Mouse (Mus musculus) hindbrain, postnatal 0 days (tissue): ENCODE measurements around the gene Rnf38. TPM values are rescaled to one million over a fixed set of nuclear protein-coding genes. Genes with fewer than 3 reads are reported as not detected.

Source experiments
- ATAC-seq: fragments of 200-750 bp; cut with Nextera tagmentation; 2 replicates; pipeline ENCODE4 v1.8.0; 2017; ENCODE audit warnings: mild to moderate bottlenecking, moderate TSS enrichment, moderate library complexity
- DNase-seq: peaks from one replicate; pipeline ENCODE4 v3.0.0-alpha.2; 2015; ENCODE audit warnings: low spot score
- H3K27ac ChIP-seq: fragments of 300-500 bp; sonication (generic); 2 replicates; pipeline ENCODE4 v1.5.1; 2014; ENCODE audit warnings: mild to moderate bottlenecking
- H3K27me3 ChIP-seq: fragments of 300-500 bp; sonication (generic); 2 replicates; pipeline ENCODE4 v1.6.1; 2014; ENCODE audit warnings: low read length, mixed read lengths; ENCODE audit not compliant: insufficient read depth
- H3K36me3 ChIP-seq: fragments of 300-500 bp; sonication (generic); 2 replicates; pipeline ENCODE4 v1.6.1; 2014; ENCODE audit warnings: low read length, mixed read lengths; ENCODE audit not compliant: insufficient read depth
- H3K4me1 ChIP-seq: fragments of 300-500 bp; sonication (generic); 2 replicates; pipeline ENCODE4 v1.6.1; 2014; ENCODE audit warnings: antibody characterized with exemption, low read length, mixed read lengths; ENCODE audit not compliant: insufficient read depth
- H3K4me2 ChIP-seq: fragments of 300-500 bp; sonication (generic); 2 replicates; pipeline ENCODE4 v1.6.1; 2014; ENCODE audit warnings: low read depth, mild to moderate bottlenecking, low read length, moderate library complexity, mixed read lengths
- H3K4me3 ChIP-seq: fragments of 300-500 bp; sonication (generic); 2 replicates; pipeline ENCODE4 v1.5.1; 2014; ENCODE audit warnings: low read length
- H3K9ac ChIP-seq: fragments of 300-500 bp; sonication (generic); replicated peaks from 2 replicates; pipeline ENCODE4 v1.6.1; 2014; ENCODE audit warnings: mild to moderate bottlenecking, low read length, moderate library complexity, mixed read lengths
- H3K9me3 ChIP-seq: fragments of 300-500 bp; sonication (generic); 2 replicates; pipeline ENCODE4 v1.6.1; 2016; ENCODE audit warnings: low read length, mixed read lengths
- CTCF ChIP-seq: IDR thresholded peaks from 2 replicates; pipeline ENCODE4 v1.5.1; 2016; ENCODE audit warnings: antibody characterized with exemption, control low read depth, low read depth
- WGBS: fragments of 180-500 bp; shearing (Covaris S2); extraction: QIAGEN DNeasy Blood & Tissue Kit; methylation state at CpG from one replicate; pipeline ENCODE4 v1.1.7; 2014; 5-methylcytosine and 5-hydroxymethylcytosine counted together
- polyA plus RNA-seq: library from polyadenylated mRNA; unstranded; fragments of >200 nt; fragmentation: Nextera tagmentation; extraction: Ambion mirVana; gene quantifications from 2 replicates; pipeline ENCODE4 v1.2.1, GENCODE M21; 2015
- total RNA-seq: library from RNA; depleted of rRNA; stranded (reverse); fragments of >200 nt; gene quantifications from 2 replicates; pipeline ENCODE4 v1.2.3, GENCODE M21; 2014

The Rnf38 gene
- total and polyA plus RNA-seq, 2 experiments from 2014 or later = 15.6 to 96.3 TPM

DNA sequence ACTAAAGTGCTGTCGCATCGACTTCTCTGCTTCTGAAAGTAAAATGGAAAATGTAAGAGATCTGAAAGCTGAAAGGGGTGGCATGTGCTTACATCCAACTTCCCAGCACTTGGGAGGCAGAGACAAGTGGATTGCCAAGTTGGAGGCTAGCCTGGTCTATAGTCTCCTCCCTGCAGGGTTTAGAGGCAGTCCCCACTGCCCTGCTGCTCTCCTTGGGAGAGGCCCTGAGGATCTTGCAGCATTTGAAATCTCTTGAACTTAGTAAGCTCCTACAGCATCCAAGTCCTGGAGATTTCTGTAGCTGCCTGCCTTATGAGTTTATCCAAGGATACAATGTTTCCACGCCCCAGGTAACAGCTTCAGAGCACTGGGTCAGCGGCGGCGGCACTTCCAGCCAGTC is 125.3 kb downstream of the Rnf38 start:
- H3K9me3 ChIP-seq = no peaks in the 10 kb centered on the region
- H3K4me1 ChIP-seq = peaks cover 4% of the 10 kb centered on the region; the same call in 1 of the 2 replicates
- no peak for TF ChIP-seq CTCF
- DNase-seq = no peak
- no peak overlapping the region for H3K27ac ChIP-seq
- no peak overlapping the region for H3K9ac ChIP-seq
- H3K4me3 ChIP-seq = no peak overlapping the region
- H3K27me3 ChIP-seq = no peaks in the 10 kb centered on the region
- no peak for ATAC-seq
- WGBS = 94% methylated on average over 6 of the region's 6 CpGs
- H3K36me3 ChIP-seq = no peaks in the 10 kb centered on the region
- H3K4me2 ChIP-seq = no peak overlapping the region

- Histone ChIP-seq H3K4me2 (no peak overlapping the region), H3K9me3 (no peaks in the 10 kb centered on the region), H3K9ac (no peak overlapping the region), H3K36me3 (no peaks in the 10 kb centered on the region), H3K4me3 (no peak overlapping the region), H3K4me1 (0 out of 2 replicates have a peak, but pooled peaks cover 3% of the 10 kb centered on the region), H3K27me3 (no peaks in the 10 kb centered on the region), H3K27ac (no peak overlapping the region)
- no peak for ATAC-seq
- DNase-seq = no peak
- no peak for TF ChIP-seq CTCF
- WGBS = 39% methylated on average over 6 of the region's 6 CpGs
These were observed 126.2 kb downstream of the Rnf38 start for GRCm38 (mm10) chr4:44107339-44107738.

DNA sequence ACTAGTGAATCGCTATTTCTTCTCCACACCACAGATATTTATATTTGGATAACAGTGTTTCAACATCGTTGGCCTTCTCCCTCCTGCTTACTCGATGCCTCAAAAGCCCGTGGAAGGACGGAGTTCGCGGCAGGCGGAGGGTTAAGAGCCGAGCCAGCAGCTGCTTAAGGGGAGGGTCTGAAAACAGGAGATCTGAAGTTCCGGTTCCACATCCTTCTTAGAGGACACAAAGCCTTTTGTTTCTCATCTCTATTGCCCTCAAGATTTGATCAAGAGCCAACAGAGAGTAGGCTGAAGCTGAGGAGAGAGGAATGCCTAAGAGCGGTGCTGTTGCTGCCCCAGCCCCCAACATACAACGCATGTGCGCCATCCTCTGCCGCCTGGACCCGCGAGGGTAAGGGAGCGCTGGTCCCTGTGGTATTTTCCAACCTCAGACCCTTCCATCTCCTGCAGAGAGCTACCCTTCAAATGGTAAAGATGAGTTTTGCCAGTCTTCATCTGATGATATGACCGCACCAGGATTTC is 127.2 kb downstream of the Rnf38 start:
- DNase-seq (peak; percentile 43), ATAC-seq (peak; percentile 66)
- H3K27ac ChIP-seq = peak overlapping the region; percentile 18; the same call in 1 of the 2 replicates
- 0 out of 2 replicates have a peak overlapping the region, but pooled peaks have one; percentile 4 for H3K9ac ChIP-seq
- 20% methylated on average over 18 of the region's 18 CpGs for WGBS
- H3K27me3 ChIP-seq = no peaks in the 10 kb centered on the region
- peak overlapping the region; percentile 51 for H3K4me2 ChIP-seq
- TF ChIP-seq CTCF = no peak
- H3K4me1 ChIP-seq = 0 out of 2 replicates have a peak, but pooled peaks cover 3% of the 10 kb centered on the region
- peak overlapping the region; percentile 22 for H3K4me3 ChIP-seq
- H3K36me3 ChIP-seq = no peaks in the 10 kb centered on the region
- no peaks in the 10 kb centered on the region for H3K9me3 ChIP-seq

DNA sequence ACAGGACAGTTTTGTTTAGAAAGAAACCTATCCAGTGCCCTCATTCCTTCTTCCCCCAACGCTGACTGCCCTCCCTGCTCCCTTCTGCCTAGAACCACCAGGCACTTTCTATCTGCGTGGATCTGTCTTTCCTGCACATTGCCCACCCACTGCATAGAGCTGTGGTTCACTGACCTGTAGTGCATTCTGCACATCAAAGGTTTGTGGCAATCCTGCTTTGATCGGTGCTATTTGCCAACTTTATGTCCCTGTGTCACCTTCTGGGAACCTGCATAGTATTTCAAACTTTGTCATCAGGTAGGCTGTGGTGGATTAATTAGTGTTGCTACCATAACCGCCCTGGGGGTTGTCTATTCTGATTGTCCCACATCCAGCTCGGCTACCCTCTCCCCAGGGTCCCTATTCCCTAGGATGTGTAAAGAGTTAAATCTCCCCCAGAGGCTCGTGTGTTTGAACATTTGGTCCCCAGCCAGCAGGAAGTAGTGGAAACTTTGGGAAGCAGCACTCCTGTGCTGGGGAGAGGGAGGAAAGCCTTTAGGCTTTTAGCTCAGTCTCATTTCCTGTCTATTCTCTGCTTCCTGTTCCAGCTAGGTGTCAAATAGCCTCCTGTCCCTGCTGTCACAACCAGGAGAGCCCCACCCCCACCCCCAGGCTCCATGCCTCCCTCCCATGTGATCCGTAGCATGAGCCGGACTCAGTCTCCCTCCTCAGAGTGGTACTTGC is 129.2 kb downstream of the Rnf38 start:
- Histone ChIP-seq H3K27ac (no peak overlapping the region), H3K36me3 (no peaks in the 10 kb centered on the region), H3K4me3 (no peak overlapping the region), H3K27me3 (no peaks in the 10 kb centered on the region), H3K9me3 (no peaks in the 10 kb centered on the region), H3K4me2 (no peak overlapping the region), H3K9ac (no peak overlapping the region), H3K4me1 (0 out of 2 replicates have a peak, but pooled peaks cover 3% of the 10 kb centered on the region)
- ATAC-seq (no peak), DNase-seq (no peak)
- whole genome bisulfite sequencing = 56% methylated on average over 8 of the region's 8 CpGs
- TF ChIP-seq CTCF = no peak

DNA sequence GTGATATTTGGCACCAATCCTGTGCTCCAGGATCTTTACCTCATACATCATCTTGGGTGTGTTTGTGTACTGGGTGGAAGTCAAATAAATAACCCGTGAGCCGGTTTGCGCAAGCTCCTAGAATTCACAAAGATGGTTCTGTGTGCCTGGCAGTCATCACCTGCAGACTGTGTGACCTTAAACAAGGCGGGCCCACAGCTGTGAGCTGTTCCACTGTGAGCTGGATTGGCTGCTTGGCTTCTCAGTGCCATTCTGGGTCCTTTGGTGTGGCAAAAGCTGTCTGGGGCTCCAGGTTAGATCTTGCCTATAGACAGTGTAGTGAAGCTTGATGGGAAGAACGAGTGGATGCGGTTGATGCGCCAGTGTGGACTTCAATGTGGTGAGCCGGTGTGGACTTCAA is 130.0 kb downstream of the Rnf38 start:
- DNase-seq (no peak), ATAC-seq (no peak)
- WGBS = 84% methylated on average over 8 of the region's 8 CpGs
- H3K4me3 ChIP-seq = no peak overlapping the region
- no peaks in the 10 kb centered on the region for H3K36me3 ChIP-seq
- H3K27me3 ChIP-seq = no peaks in the 10 kb centered on the region
- H3K9me3 ChIP-seq = no peaks in the 10 kb centered on the region
- H3K9ac ChIP-seq = no peak overlapping the region
- no peak overlapping the region for H3K4me2 ChIP-seq
- no peak overlapping the region for H3K27ac ChIP-seq
- TF ChIP-seq CTCF = no peak
- H3K4me1 ChIP-seq = 0 out of 2 replicates have a peak, but pooled peaks cover 3% of the 10 kb centered on the region

GRCm38 (mm10) chr4:44097576-44098335 is 135.8 kb downstream of the Rnf38 start:
- 66% methylated on average over 11 of the region's 11 CpGs for whole genome bisulfite sequencing
- ATAC-seq = no peak
- Histone ChIP-seq H3K9ac (no peak overlapping the region), H3K4me3 (no peak overlapping the region), H3K4me2 (no peak overlapping the region), H3K4me1 (no peaks in the 10 kb centered on the region), H3K36me3 (no peaks in the 10 kb centered on the region), H3K27ac (no peak overlapping the region), H3K9me3 (no peaks in the 10 kb centered on the region), H3K27me3 (no peaks in the 10 kb centered on the region)
- DNase-seq = no peak
- TF ChIP-seq CTCF = no peak
